Mouse (Mus musculus) kidney, postnatal 0 days (tissue): ENCODE data around the gene Ptpn20. TPM values are rescaled to one million over a fixed set of nuclear protein-coding genes. Genes with fewer than 3 reads are reported as not detected.

Source experiments
- ATAC-seq: fragments of 200-750 bp; cut with Nextera tagmentation; replicated peaks from 2 replicates; pipeline ENCODE4 v1.8.0; 2017; ENCODE audit warnings: low read depth, moderate number of reproducible peaks, moderate TSS enrichment, moderate library complexity; ENCODE audit not compliant: low FRiP score
- DNase-seq: peaks from one replicate; pipeline ENCODE4 v3.0.0-alpha.2; 2016; ENCODE audit warnings: low spot score
- H3K27ac ChIP-seq: fragments of 300-500 bp; sonication (generic); 2 replicates; pipeline ENCODE4 v1.5.1; 2014; ENCODE audit warnings: mild to moderate bottlenecking
- H3K27me3 ChIP-seq: fragments of 300-500 bp; sonication (generic); 2 replicates; pipeline ENCODE4 v1.6.1; 2014; ENCODE audit warnings: low read length, mixed read lengths; ENCODE audit not compliant: insufficient read depth
- H3K36me3 ChIP-seq: fragments of 300-500 bp; sonication (generic); 2 replicates; pipeline ENCODE4 v1.6.1; 2014; ENCODE audit warnings: low read length, mixed read lengths; ENCODE audit not compliant: insufficient read depth
- H3K4me1 ChIP-seq: fragments of 300-500 bp; sonication (generic); replicated peaks from 2 replicates; pipeline ENCODE4 v1.6.1; 2014; ENCODE audit warnings: antibody characterized with exemption, low read length, mixed read lengths; ENCODE audit not compliant: insufficient read depth
- H3K4me2 ChIP-seq: fragments of 300-500 bp; sonication (generic); 2 replicates; pipeline ENCODE4 v1.6.1; 2014; ENCODE audit warnings: mild to moderate bottlenecking, low read length, moderate library complexity, mixed read lengths
- H3K4me3 ChIP-seq: fragments of 300-500 bp; sonication (generic); replicated peaks from 2 replicates; pipeline ENCODE4 v1.5.1; 2014; ENCODE audit warnings: low read depth, low read length
- H3K9ac ChIP-seq: fragments of 300-500 bp; sonication (generic); 2 replicates; pipeline ENCODE4 v1.6.1; 2014; ENCODE audit warnings: low read depth, low read length
- H3K9me3 ChIP-seq: fragments of 300-500 bp; sonication (generic); replicated peaks from 2 replicates; pipeline ENCODE4 v1.6.1; 2016; ENCODE audit warnings: low read length, inconsistent platforms, mixed read lengths
- CTCF ChIP-seq: IDR thresholded peaks from 2 replicates; pipeline ENCODE4 v1.5.1; 2016; ENCODE audit warnings: antibody characterized with exemption, low read depth, mild to moderate bottlenecking, moderate library complexity
- whole genome bisulfite sequencing: fragments of 180-500 bp; shearing (Covaris S2); extraction: QIAGEN DNeasy Blood & Tissue Kit; methylation state at CpG from one replicate; pipeline ENCODE4 v1.1.7; 2014; 5-methylcytosine and 5-hydroxymethylcytosine counted together
- polyA plus RNA-seq: library from polyadenylated mRNA; unstranded; fragments of >200 nt; fragmentation: Nextera tagmentation; extraction: Ambion mirVana; gene quantifications from 2 replicates; pipeline ENCODE4 v1.2.1, GENCODE M21; 2015

The Ptpn20 gene
- polyA plus RNA-seq, 1 experiment from 2014 or later: not detected

GRCm38 (mm10) chr14:33634774-33635173, 45.8 kb downstream of the Ptpn20 start:
- H3K27ac ChIP-seq: no peak overlapping the region
- no peaks in the 10 kb centered on the region for H3K36me3 ChIP-seq
- ATAC-seq: no peak
- TF ChIP-seq CTCF: no peak
- WGBS: 92% methylated on average over 1 of the region's 1 CpGs
- no peak overlapping the region for H3K4me3 ChIP-seq
- H3K9ac ChIP-seq: no peak overlapping the region
- no peaks in the 10 kb centered on the region for H3K27me3 ChIP-seq
- no peaks in the 10 kb centered on the region for H3K9me3 ChIP-seq
- H3K4me2 ChIP-seq: no peak overlapping the region
- H3K4me1 ChIP-seq: no peaks in the 10 kb centered on the region
- DNase-seq: no peak

GRCm38 (mm10) chr14:33639357-33639756, 50.4 kb downstream of the Ptpn20 start:
- ATAC-seq (no peak), DNase-seq (peak; percentile 22)
- Histone ChIP-seq H3K27ac (no peak overlapping the region), H3K36me3 (no peaks in the 10 kb centered on the region), H3K27me3 (no peaks in the 10 kb centered on the region), H3K4me2 (no peak overlapping the region), H3K4me3 (no peak overlapping the region), H3K9ac (no peak overlapping the region), H3K9me3 (no peaks in the 10 kb centered on the region), H3K4me1 (no peaks in the 10 kb centered on the region)
- WGBS: 74% methylated on average over 5 of the region's 5 CpGs
- peak; percentile 65 for TF ChIP-seq CTCF

- Histone ChIP-seq H3K4me3 (no peak overlapping the region), H3K9ac (no peak overlapping the region), H3K9me3 (no peaks in the 10 kb centered on the region), H3K36me3 (no peaks in the 10 kb centered on the region), H3K4me1 (no peaks in the 10 kb centered on the region), H3K27me3 (no peaks in the 10 kb centered on the region), H3K27ac (no peak overlapping the region), H3K4me2 (no peak overlapping the region)
- no peak for ATAC-seq
- WGBS: 90% methylated on average over 9 of the region's 9 CpGs
- no peak for DNase-seq
- peak; percentile 17; the same call in 1 of the 2 replicates for TF ChIP-seq CTCF
These were observed 61.7 kb downstream of the Ptpn20 start for GRCm38 (mm10) chr14:33650721-33651120.

- WGBS: 27% methylated on average over 7 of the region's 7 CpGs
- H3K9me3 ChIP-seq: no peaks in the 10 kb centered on the region
- H3K36me3 ChIP-seq: no peaks in the 10 kb centered on the region
- no peaks in the 10 kb centered on the region for H3K27me3 ChIP-seq
- no peak for TF ChIP-seq CTCF
- ATAC-seq (peak; percentile 55), DNase-seq (peak; percentile 76)
- 0 out of 2 replicates have a peak, but pooled peaks cover 7% of the 10 kb centered on the region for H3K4me1 ChIP-seq
- H3K4me3 ChIP-seq: no peak overlapping the region
- H3K27ac ChIP-seq: no peak overlapping the region
- no peak overlapping the region for H3K4me2 ChIP-seq
- no peak overlapping the region for H3K9ac ChIP-seq
These were observed 68.5 kb downstream of the Ptpn20 start for GRCm38 (mm10) chr14:33657471-33657901.

- Histone ChIP-seq H3K9me3 (no peaks in the 10 kb centered on the region), H3K36me3 (no peaks in the 10 kb centered on the region), H3K4me2 (no peak overlapping the region), H3K4me1 (0 out of 2 replicates have a peak, but pooled peaks cover 7% of the 10 kb centered on the region), H3K27me3 (no peaks in the 10 kb centered on the region), H3K4me3 (no peak overlapping the region), H3K27ac (no peak overlapping the region), H3K9ac (no peak overlapping the region)
- ATAC-seq (no peak), DNase-seq (no peak)
- WGBS: 63% methylated on average over 2 of the region's 2 CpGs
- TF ChIP-seq CTCF: no peak
These were observed 69.3 kb downstream of the Ptpn20 start for GRCm38 (mm10) chr14:33658331-33658730.

- H3K4me2 ChIP-seq: no peak overlapping the region
- no peak for ATAC-seq
- H3K36me3 ChIP-seq: no peaks in the 10 kb centered on the region
- no peak overlapping the region for H3K4me3 ChIP-seq
- no peaks in the 10 kb centered on the region for H3K27me3 ChIP-seq
- no peaks in the 10 kb centered on the region for H3K9me3 ChIP-seq
- peak; percentile 31; the same call in 1 of the 2 replicates for TF ChIP-seq CTCF
- peak; percentile 82 for DNase-seq
- H3K4me1 ChIP-seq: 0 out of 2 replicates have a peak, but pooled peaks cover 7% of the 10 kb centered on the region
- H3K27ac ChIP-seq: no peak overlapping the region
- H3K9ac ChIP-seq: no peak overlapping the region
- 44% methylated on average over 9 of the region's 9 CpGs for WGBS
These were observed 73.1 kb downstream of the Ptpn20 start for GRCm38 (mm10) chr14:33662080-33662479.

- TF ChIP-seq CTCF: no peak
- Histone ChIP-seq H3K27me3 (no peaks in the 10 kb centered on the region), H3K9me3 (no peaks in the 10 kb centered on the region), H3K27ac (no peak overlapping the region), H3K4me2 (no peak overlapping the region), H3K9ac (no peak overlapping the region), H3K4me1 (no peaks in the 10 kb centered on the region), H3K36me3 (no peaks in the 10 kb centered on the region), H3K4me3 (no peak overlapping the region)
- peak; percentile 47 for DNase-seq
- 71% methylated on average over 6 of the region's 6 CpGs for WGBS
- ATAC-seq: no peak
These were observed 77.3 kb downstream of the Ptpn20 start for GRCm38 (mm10) chr14:33666301-33666700.
